In genomic region chr3:103204445-103204844, GRCm38 (mm10) we compare ENCODE assay signal across 24 mouse cellular contexts.
"Had no signal": no experiment of that assay in that cellular context is flagged by ENCODE, and none has a peak within 500 bp of the region (broad histone marks: within the 10 kb centered on the region; RNA-seq: fewer than 3 reads in every experiment).

No protein-coding gene starts in this region.

- H3K4me1 ChIP-seq: heart, embryonic 12.5 days; hindbrain, embryonic 13.5 days; hindbrain, embryonic 15.5 days; limb, embryonic 15.5 days had no signal

- ATAC-seq: hindbrain, postnatal 0 days; intestine, embryonic 16.5 days; liver, embryonic 12.5 days had no signal

- H3K4me3 ChIP-seq: heart, embryonic 12.5 days; hindbrain, embryonic 13.5 days; hindbrain, embryonic 15.5 days; kidney, embryonic 15.5 days; layer of hippocampus, adult 2 months; left cerebral cortex, adult 2 months; limb, embryonic 13.5 days; limb, embryonic 15.5 days; liver, embryonic 12.5 days had no signal

- H3K9me3 ChIP-seq: limb, embryonic 15.5 days had no signal

- H3K27me3 ChIP-seq: heart, embryonic 12.5 days; hindbrain, embryonic 13.5 days; hindbrain, embryonic 15.5 days; kidney, embryonic 15.5 days; limb, embryonic 13.5 days; limb, embryonic 15.5 days; liver, embryonic 12.5 days had no signal

- H3K4me2 ChIP-seq: heart, embryonic 12.5 days; hindbrain, embryonic 13.5 days; hindbrain, embryonic 15.5 days; kidney, embryonic 15.5 days; limb, embryonic 13.5 days; limb, embryonic 15.5 days; liver, embryonic 12.5 days had no signal

- H3K36me3 ChIP-seq: heart, embryonic 12.5 days; hindbrain, embryonic 13.5 days; hindbrain, embryonic 15.5 days; kidney, embryonic 15.5 days; limb, embryonic 13.5 days; limb, embryonic 15.5 days; liver, embryonic 12.5 days had no signal

- H3K9ac ChIP-seq: heart, embryonic 12.5 days; hindbrain, embryonic 13.5 days; hindbrain, embryonic 15.5 days; kidney, embryonic 15.5 days; limb, embryonic 13.5 days; limb, embryonic 15.5 days; liver, embryonic 12.5 days; liver, embryonic 14.5 days had no signal

- DNase-seq: gastrocnemius, postnatal 14 days; gastrocnemius, postnatal 36 days; heart, adult 18-20 months; heart, postnatal 10 days; heart, postnatal 36 days; kidney, adult 11 months; kidney, adult 2 months; kidney, adult 9 months; kidney, postnatal 14 days; kidney, postnatal 36 days; left cerebral cortex, postnatal 4 days had no signal

- H3K27ac ChIP-seq: hindbrain, embryonic 13.5 days; hindbrain, embryonic 15.5 days; hindbrain, postnatal 0 days; kidney, embryonic 15.5 days; kidney, postnatal 0 days; layer of hippocampus, adult 2 months; left cerebral cortex, adult 2 months; limb, embryonic 13.5 days; limb, embryonic 15.5 days; liver, embryonic 12.5 days; liver, embryonic 14.5 days had no signal
